Mouse (Mus musculus): ENCODE data around the gene 4933428G20Rik. TPM values are rescaled to one million over a fixed set of nuclear protein-coding genes. Genes with fewer than 3 reads are reported as not detected.

Gene 4933428G20Rik
- total RNA-seq, 2 experiments from 2014 or later = not detected

DNA sequence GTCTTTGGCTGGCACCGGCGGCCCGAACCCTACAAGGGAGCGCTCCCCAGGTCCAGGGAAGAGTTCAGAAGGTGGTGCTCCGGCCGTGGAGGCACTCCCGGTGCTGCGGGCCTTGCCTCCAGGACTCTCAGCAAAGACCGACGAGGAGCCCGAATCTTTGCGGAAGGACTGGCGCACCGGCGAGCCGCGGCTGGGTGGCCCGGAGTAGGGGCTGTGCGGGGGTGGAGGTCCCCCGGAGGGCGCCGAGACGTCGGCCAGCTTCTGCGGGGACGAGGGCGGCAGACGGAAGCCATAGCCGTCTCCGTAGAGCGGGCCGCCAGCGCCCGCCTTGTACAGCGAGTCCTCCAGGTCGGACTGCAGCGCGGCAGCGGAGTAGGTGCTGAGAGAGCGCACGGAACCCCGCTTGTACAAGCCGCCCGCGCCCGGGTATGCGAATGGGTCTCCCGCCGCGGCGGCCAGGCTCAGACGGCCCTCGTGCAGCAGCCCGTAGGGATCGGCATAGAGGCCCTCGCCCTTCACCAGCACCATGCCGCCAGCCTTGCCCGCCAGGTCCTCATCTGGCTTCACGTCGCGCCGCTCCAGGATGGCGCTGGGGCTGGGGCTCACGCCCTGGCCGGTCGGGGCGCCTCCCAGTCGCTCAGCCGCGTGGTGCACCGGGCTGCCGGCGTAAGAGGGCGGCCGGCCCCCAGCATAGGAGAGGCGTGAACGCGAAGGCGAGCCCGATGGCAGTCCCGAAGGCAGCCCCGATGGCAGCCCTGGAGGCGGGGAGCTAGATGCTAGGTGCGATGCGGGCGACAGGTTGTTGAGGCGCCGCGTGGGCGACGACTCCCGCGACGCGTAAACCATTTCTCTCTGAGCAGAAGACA lies 34.5 kb upstream of the 4933428G20Rik start:
- intact Hi-C loops (cut with DNase I) = no loop called here
- DNase-seq (ENCODE audit: low spot score in 2 of 2) = peak in 1 of 2 experiments; percentile 68

DNA sequence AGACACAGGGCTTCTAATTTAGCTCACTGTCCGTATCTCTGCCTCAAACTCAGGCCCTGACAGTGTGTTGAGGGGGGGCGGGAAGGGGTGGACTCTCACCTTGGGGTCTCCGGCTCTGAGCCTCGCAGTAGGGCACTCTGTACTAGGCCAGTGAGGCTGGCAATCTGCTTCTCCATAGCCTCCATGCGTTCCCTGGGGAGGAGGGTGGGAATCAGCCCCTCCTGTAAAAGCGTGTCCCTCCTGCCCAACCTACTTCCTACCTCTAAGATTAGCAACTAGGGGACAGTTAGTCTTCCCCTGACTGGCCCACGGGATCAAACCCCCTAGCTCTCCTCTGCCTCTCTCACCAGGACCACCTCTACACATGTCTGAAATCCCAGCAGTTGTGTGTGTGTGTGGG lies 33.5 kb upstream of the 4933428G20Rik start:
- DNase-seq (ENCODE audit: low spot score in 2 of 2) = no peak
- intact Hi-C loops (cut with DNase I) = no loop called here

DNA sequence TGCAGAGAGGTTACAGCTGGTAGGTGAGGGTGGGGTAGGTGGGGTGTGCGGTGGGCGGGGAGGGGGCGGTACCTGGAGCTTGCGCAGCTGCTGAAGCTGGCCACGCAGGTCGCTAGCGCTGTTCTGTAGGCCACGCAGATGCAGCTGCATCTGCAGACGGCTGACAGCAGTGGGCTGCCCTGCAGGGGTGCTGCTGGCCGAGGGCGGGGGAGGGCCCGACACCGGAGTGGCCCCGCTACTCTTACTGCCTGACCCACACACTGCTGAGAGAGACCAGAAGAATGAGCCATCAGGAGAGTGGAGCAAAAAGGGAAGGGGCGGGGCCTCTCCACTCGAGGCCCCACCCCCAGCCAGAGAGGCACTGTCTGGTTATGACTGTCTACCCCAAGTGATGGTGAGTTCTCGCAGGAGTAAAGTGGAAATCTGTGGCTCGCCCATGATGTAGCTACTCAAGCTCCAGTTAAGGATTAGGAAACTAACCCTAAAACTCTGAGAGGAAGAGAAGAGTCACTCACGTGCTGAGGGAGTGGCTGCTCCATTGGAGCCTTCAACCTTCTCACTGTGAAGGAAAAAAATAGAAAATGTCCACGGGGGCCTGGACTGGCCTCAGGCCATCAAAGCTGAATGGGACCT lies 32.9 kb upstream of the 4933428G20Rik start:
- intact Hi-C loops (cut with DNase I) = no loop called here
- DNase-seq (ENCODE audit: low spot score in 2 of 2) = no peak

- intact Hi-C loops (cut with DNase I) = no loop called here
- DNase-seq (ENCODE audit: low spot score in 2 of 2) = no peak
Observed at GRCm38 (mm10) chr11:97532354-97532753, 32.2 kb upstream of the 4933428G20Rik start.

- intact Hi-C loops (cut with DNase I) = loop anchor here (1.0 to 2.0 kb wide), 3 partner anchors 25 to 91 kb away; no protein-coding TSS in a partner anchor
- peak; percentile 90 to 91 for DNase-seq (ENCODE audit: low spot score in 2 of 2)
Observed at GRCm38 (mm10) chr11:97531381-97532260, 31.5 kb upstream of the 4933428G20Rik start.

DNA sequence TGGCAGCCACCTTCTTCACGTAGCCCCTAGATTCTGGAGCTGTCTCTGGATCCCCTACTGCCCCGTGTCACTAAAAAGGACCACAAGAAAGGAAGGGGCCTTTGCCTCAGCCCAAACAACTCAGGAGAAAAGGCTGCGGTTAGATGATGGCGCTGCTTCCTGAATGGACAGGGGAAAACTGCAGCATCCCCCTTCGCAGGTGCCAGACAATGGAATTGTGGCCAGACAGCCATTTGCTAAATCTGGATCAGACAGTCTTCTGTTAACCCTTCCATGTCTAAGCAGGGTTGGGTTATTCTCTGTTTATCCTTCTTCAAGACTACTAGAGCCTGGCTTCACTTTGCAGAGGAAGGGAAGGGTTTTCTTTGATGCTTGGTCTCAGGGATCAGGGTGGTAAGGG lies 30.8 kb upstream of the 4933428G20Rik start:
- intact Hi-C loops (cut with DNase I) = loop anchor here (1.0 to 2.0 kb wide), 3 partner anchors 26 to 91 kb away; no protein-coding TSS in a partner anchor

GRCm38 (mm10) chr11:97530069-97530468 lies 29.9 kb upstream of the 4933428G20Rik start:
- intact Hi-C loops (cut with DNase I) = loop anchor here (2.0 kb wide), 2 partner anchors 27 to 45 kb away; no protein-coding TSS in a partner anchor

More for the DNA sequence above, 30.8 kb upstream of the 4933428G20Rik start:
- DNase-seq (ENCODE audit: low spot score in 2 of 2) = no peak

GRCm38 (mm10) chr11:97528282-97528808 lies 28.2 kb upstream of the 4933428G20Rik start:
- peak in 1 of 2 experiments; percentile 63 for DNase-seq (ENCODE audit: low spot score in 2 of 2)
- intact Hi-C loops (cut with DNase I) = no loop called here

More at GRCm38 (mm10) chr11:97530069-97530468, 29.9 kb upstream of the 4933428G20Rik start:
- DNase-seq (ENCODE audit: low spot score in 2 of 2) = no peak

GRCm38 (mm10) chr11:97525313-97525712 lies 25.2 kb upstream of the 4933428G20Rik start:
- DNase-seq (ENCODE audit: low spot score in 2 of 2) = no peak
- intact Hi-C loops (cut with DNase I) = no loop called here

DNA sequence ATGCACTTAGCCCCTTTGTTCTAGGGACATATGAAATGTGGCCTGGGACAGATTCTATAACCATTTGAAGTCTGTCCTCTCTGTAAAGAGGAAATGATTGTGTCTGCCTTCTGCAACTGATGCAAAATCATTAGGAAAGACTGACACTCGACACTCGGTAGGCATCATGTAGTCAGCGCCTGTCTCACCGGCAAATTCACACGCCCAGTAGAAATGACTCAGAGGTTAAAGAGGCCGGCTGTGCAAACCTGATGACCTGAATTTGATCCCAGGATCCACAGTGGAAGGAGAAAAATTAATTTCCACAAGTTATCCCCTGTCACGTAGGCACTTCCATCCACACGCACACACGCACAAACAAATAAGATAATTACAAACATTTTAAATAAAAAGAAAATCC lies 24.2 kb upstream of the 4933428G20Rik start:
- intact Hi-C loops (cut with DNase I) = no loop called here
- DNase-seq (ENCODE audit: low spot score in 2 of 2) = no peak

DNA sequence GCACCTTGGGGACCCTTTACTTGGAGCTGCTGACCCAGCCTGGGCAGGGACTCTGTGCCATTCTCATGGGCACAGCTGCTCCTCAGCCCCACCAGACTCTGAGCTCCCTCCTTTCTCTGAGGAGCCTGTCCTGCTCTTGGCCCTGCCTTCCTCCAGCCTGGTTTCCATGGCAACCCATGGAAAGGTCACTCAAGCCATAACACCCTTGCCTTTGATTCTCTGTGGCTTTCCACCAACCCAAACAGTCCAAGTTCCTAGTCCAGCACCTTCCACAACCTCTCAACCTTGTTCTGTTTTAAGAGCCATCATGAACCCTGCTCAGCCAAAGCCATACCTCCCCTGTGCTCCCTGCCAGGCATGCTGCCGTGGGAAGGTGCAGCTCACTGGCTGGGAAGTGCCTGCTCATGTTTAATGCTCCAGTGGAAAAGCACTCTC lies 23.7 kb upstream of the 4933428G20Rik start:
- DNase-seq (ENCODE audit: low spot score in 2 of 2) = no peak
- intact Hi-C loops (cut with DNase I) = no loop called here

GRCm38 (mm10) chr11:97523107-97523506 lies 23.0 kb upstream of the 4933428G20Rik start:
- DNase-seq (ENCODE audit: low spot score in 2 of 2) = no peak
- intact Hi-C loops (cut with DNase I) = no loop called here

- intact Hi-C loops (cut with DNase I) = no loop called here
- no peak for DNase-seq (ENCODE audit: low spot score in 2 of 2)
Observed at GRCm38 (mm10) chr11:97521741-97522474, 21.8 kb upstream of the 4933428G20Rik start.

DNA sequence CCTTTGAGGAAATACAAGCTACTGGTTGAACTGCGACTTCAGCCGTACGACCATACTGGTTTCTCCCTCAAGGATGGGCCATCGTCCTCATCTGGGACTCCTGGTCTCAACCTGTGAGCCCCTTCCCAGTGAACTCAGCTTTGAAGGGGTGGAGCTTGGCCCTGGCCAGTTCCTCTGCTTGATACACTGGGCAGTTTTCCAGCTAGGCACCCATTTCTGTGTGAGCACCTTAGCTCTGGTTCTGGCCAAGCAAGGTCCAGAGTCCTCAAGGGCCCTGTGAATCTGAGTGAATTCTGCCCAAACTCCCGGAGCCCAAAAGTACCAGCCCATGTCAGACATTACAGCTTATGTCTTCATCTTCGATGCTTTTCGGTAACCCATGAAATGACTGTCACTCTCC lies 20.4 kb upstream of the 4933428G20Rik start:
- DNase-seq (ENCODE audit: low spot score in 2 of 2) = no peak
- intact Hi-C loops (cut with DNase I) = no loop called here

- intact Hi-C loops (cut with DNase I) = no loop called here
- DNase-seq (ENCODE audit: low spot score in 2 of 2) = no peak
Observed at GRCm38 (mm10) chr11:97513066-97513465, 12.9 kb upstream of the 4933428G20Rik start.

GRCm38 (mm10) chr11:97512511-97512910 lies 12.4 kb upstream of the 4933428G20Rik start:
- DNase-seq (ENCODE audit: low spot score in 2 of 2) = no peak
- intact Hi-C loops (cut with DNase I) = no loop called here

DNA sequence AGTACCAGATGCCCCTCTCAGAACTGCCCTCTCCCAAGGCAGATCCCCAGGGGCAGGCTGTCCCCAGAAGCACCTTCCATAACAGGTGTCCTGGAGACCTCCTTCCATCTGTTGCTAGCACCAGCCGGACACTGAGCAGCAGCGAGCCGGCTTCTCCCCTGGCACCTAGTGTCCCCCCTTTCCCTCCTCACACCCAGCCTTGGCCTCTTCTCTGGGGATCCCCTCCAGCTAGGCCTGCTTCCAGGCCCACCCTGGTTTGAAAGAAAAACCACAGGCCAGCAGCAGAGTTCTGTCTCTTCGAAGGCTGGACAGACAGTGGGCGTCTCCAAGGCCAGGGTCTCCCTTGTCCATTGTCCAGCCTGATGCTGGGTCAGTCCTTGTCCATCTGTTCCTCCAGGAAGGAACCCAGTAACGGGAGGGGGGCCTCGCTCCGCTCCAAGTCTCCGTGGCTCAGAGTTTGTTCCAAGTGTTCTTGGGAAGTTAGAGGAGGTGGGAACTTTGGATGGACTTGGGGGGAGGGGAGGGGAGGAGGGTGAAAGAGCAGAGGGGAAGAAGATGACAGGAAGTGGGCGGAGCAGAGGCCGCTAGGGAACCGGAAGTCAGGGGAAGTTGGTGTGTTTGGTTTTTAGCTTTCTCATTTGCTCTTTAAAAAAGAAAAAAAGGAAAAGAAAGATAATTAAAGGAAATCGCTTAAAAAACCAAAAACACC lies 11.7 kb upstream of the 4933428G20Rik start:
- DNase-seq (ENCODE audit: low spot score in 2 of 2) = no peak

More for the DNA sequence above, 11.7 kb upstream of the 4933428G20Rik start:
- intact Hi-C loops (cut with DNase I) = no loop called here
